Mouse (Mus musculus) left cerebral cortex, adult 18-20 months (tissue): ENCODE data around the gene Gm29423. TPM values are rescaled to one million over a fixed set of nuclear protein-coding genes. Genes with fewer than 3 reads are reported as not detected.
"Not testable (repeated sequence)": the region's sequence is repeated elsewhere in the genome, so short reads cannot be mapped to it uniquely, and the experiment has no call there.

Experiments
- DNase-seq, 2 experiments: peaks; one replicate each; pipeline ENCODE4 v3.0.0; 2021 to 2022; ENCODE audit warnings: low spot score in 2 of 2, mixed read lengths in 1 of 2
- long read RNA-seq, 2 experiments: library from polyadenylated mRNA; stranded (forward); transcript quantifications; one replicate each; pipeline ENCODE4 v2.0.0; 2021
- total RNA-seq, 2 experiments: library from RNA; stranded (reverse); gene quantifications; 2 replicates each; pipeline ENCODE4 v1.2.3; 2021

Gm29423 gene
- total RNA-seq = not detected
- long read RNA-seq, experiment 1 = 0 reads
- long read RNA-seq, experiment 2 = 0 reads

GRCm38 (mm10) chrY:70303187-70303586 lies at the start of gene Gm29423, which contains the start of gene Gm29644:
Gene Gm29423 (minus strand): TSS chrY:70303287.
Gene Gm29644 (minus strand): TSS chrY:70303343.
- not testable (repeated sequence) for DNase-seq

- not testable (repeated sequence) for DNase-seq
Measured at GRCm38 (mm10) chrY:70273542-70273941, 29.5 kb downstream of the Gm29423 start, which contains the start of gene Gm21118. Gene Gm21118 (minus strand): TSS chrY:70273642.

Other genes starting within 250 kb of the Gm29423 start
- not detected for gene Gm21118, start 29.6 kb downstream of the Gm29423 start, total RNA-seq
- gene Gm29644, start 56 bp upstream of the Gm29423 start, total RNA-seq = not detected
- gene Gm20888, start 138.6 kb upstream of the Gm29423 start, total RNA-seq = not detected